Mouse (Mus musculus): Measurements from ENCODE around the gene Ccdc61. TPM values are rescaled to one million over a fixed set of nuclear protein-coding genes. Genes with fewer than 3 reads are reported as not detected.
A peak's percentile ranks its signal among the peaks of the same experiment; 100 is the strongest.

The Ccdc61 gene
- polyA plus RNA-seq, 1 experiment from 2014 or later, result 25.8 TPM

DNA sequence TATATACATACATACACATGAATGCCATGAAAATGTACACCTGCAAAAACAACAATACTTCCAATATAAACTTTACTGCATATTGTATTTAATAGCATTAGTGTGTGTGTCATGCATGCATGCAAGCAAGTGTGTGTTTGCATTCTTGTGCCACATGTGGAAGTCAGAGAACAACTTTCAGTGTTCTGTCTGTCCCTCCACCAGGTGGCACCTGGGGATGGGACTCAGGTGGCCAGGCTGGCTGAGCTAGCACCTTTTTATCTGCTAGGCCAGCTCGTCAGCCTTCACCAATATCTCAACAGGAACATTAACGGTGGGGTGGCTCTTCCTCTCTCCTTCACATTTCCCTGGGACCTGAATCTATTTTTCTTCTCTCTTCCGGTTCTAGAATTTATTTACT lies 7.7 kb downstream of the Ccdc61 start:
- no peaks in the 10 kb centered on the region for H3K36me3 ChIP-seq (replicated peaks)
- H3K9ac ChIP-seq, result no peak overlapping the region
- no peaks in the 10 kb centered on the region for H3K9me3 ChIP-seq
- no peaks in the 10 kb centered on the region for H3K27me3 ChIP-seq (replicated peaks)
- H3K4me2 ChIP-seq, result no peak overlapping the region
- H3K27ac ChIP-seq, result no peak overlapping the region
- no peak overlapping the region for H3K4me3 ChIP-seq
- no peaks in the 10 kb centered on the region for H3K4me1 ChIP-seq
- 69% methylated on average over 3 of the region's 3 CpGs for WGBS
- no peak for ATAC-seq (replicated peaks)

- H3K27me3 ChIP-seq (replicated peaks), result no peaks in the 10 kb centered on the region
- WGBS, result 90% methylated on average over 2 of the region's 2 CpGs
Measured at GRCm38 (mm10) chr7:18900513-18900912, 9.7 kb downstream of the Ccdc61 start.

GRCm38 (mm10) chr7:18896536-18896935 lies 13.7 kb downstream of the Ccdc61 start:
- Histone ChIP-seq H3K27me3 (replicated peaks) (no peaks in the 10 kb centered on the region), H3K27ac (no peak overlapping the region; the same call in 1 of the 2 replicates), H3K4me3 (no peak overlapping the region), H3K9me3 (no peaks in the 10 kb centered on the region), H3K36me3 (replicated peaks) (no peaks in the 10 kb centered on the region), H3K4me2 (no peak overlapping the region), H3K4me1 (peaks cover 25% of the 10 kb centered on the region), H3K9ac (no peak overlapping the region)
- WGBS, result 23% methylated on average over 5 of the region's 5 CpGs
- ATAC-seq (replicated peaks), result no peak

More at GRCm38 (mm10) chr7:18900513-18900912, 9.7 kb downstream of the Ccdc61 start:
- H3K9ac ChIP-seq, result no peak overlapping the region
- H3K9me3 ChIP-seq, result no peaks in the 10 kb centered on the region
- H3K4me1 ChIP-seq, result 0 out of 2 replicates have a peak, but pooled peaks cover 7% of the 10 kb centered on the region
- H3K27ac ChIP-seq, result no peak overlapping the region
- H3K36me3 ChIP-seq (replicated peaks), result no peaks in the 10 kb centered on the region
- H3K4me3 ChIP-seq, result no peak overlapping the region
- ATAC-seq (replicated peaks), result no peak
- H3K4me2 ChIP-seq, result no peak overlapping the region

GRCm38 (mm10) chr7:18893651-18894430 lies 16.4 kb downstream of the Ccdc61 start:
- no peaks in the 10 kb centered on the region for H3K36me3 ChIP-seq (replicated peaks)
- H3K9ac ChIP-seq, result peak overlapping the region; percentile 46
- peaks cover 25% of the 10 kb centered on the region for H3K4me1 ChIP-seq
- peak overlapping the region; percentile 45 for H3K4me3 ChIP-seq
- 2% methylated on average over 41 of the region's 41 CpGs for WGBS
- H3K27me3 ChIP-seq (replicated peaks), result no peaks in the 10 kb centered on the region
- H3K9me3 ChIP-seq, result no peaks in the 10 kb centered on the region
- peak overlapping the region; percentile 81 for H3K4me2 ChIP-seq
- ATAC-seq (replicated peaks), result peak; percentile 12
- H3K27ac ChIP-seq, result no peak overlapping the region

- H3K4me2 ChIP-seq, result peak overlapping the region; percentile 81
- no peaks in the 10 kb centered on the region for H3K9me3 ChIP-seq
- H3K27me3 ChIP-seq (replicated peaks), result no peaks in the 10 kb centered on the region
- WGBS, result 27% methylated on average over 27 of the region's 27 CpGs
- peaks cover 25% of the 10 kb centered on the region for H3K4me1 ChIP-seq
- ATAC-seq (replicated peaks), result peak; percentile 47
- H3K27ac ChIP-seq, result no peak overlapping the region
- H3K36me3 ChIP-seq (replicated peaks), result no peaks in the 10 kb centered on the region
- H3K9ac ChIP-seq, result peak overlapping the region; percentile 47
- peak overlapping the region; percentile 45 for H3K4me3 ChIP-seq
Measured at GRCm38 (mm10) chr7:18893009-18893408, 17.2 kb downstream of the Ccdc61 start.

DNA sequence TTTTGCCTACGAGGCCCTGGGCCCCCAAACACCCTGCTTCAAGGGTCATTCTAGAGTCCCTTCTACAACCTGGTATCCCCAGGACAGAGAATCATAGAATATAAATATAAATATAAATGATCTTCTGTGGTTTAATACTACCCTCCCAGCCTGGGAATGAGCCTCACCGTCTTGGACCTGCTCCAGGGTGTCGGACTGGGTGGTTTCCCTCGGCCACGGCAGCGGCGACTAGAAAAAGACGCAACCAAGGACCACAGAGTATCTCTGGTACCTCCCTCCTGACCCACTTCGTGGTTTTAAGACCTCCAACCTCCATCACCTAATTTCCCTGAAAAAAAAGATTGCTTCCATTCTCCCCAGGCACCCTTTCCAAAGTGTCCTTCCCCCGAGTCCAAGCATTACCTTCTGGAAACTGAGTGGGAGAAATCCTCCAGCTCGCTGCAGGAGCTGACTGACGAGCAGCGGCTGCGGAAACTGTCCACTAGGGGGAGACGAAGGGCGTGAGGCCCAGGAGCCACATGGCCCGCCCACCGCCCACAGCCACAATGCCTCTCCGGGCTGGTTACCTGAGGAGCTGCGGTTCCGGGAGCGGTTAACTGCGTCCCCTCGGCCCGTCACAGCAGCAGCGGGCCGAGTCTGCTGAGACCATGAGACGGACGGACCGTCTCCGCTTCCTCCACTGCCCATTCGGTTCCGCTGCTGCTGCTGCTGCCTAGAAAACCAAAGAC lies 18.2 kb downstream of the Ccdc61 start:
- H3K9me3 ChIP-seq, result no peaks in the 10 kb centered on the region
- peaks cover 25% of the 10 kb centered on the region for H3K4me1 ChIP-seq
- H3K9ac ChIP-seq, result peak overlapping the region; percentile 47
- no peaks in the 10 kb centered on the region for H3K36me3 ChIP-seq (replicated peaks)
- H3K4me3 ChIP-seq, result peak overlapping the region; percentile 45
- H3K4me2 ChIP-seq, result peak overlapping the region; percentile 81
- H3K27me3 ChIP-seq (replicated peaks), result no peaks in the 10 kb centered on the region
- 18% methylated on average over 33 of the region's 33 CpGs for WGBS
- peak; percentile 62 for ATAC-seq (replicated peaks)
- peak overlapping the region; percentile 60 for H3K27ac ChIP-seq

- H3K4me3 ChIP-seq, result no peak overlapping the region
- no peak overlapping the region for H3K9ac ChIP-seq
- ATAC-seq (replicated peaks), result no peak
- no peaks in the 10 kb centered on the region for H3K9me3 ChIP-seq
- no peaks in the 10 kb centered on the region for H3K27me3 ChIP-seq (replicated peaks)
- peaks cover 18% of the 10 kb centered on the region for H3K4me1 ChIP-seq
- no peak overlapping the region for H3K4me2 ChIP-seq
- 92% methylated on average over 8 of the region's 8 CpGs for WGBS
- H3K27ac ChIP-seq, result no peak overlapping the region
- no peaks in the 10 kb centered on the region for H3K36me3 ChIP-seq (replicated peaks)
Measured at GRCm38 (mm10) chr7:18890848-18891247, 19.4 kb downstream of the Ccdc61 start.

DNA sequence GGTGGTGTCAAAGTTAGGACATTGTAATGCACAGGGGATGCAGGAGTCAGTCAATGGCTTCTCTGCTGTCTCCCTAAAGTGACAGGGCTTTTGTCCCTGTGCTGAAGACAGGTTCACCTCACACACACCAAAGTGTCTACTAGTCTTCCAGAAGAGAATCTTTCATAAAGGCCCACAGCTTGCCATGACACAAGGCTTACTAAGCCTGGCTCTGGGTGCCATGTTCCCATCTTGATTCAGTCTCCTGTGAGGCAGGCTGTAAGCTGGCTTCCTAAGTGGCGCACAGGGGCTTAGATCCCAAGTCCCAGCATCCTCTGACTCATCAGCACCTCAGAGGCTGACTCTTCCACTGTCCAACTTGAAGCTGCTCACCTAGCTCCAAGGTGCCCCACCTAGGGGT lies 23.3 kb downstream of the Ccdc61 start:
- H3K27me3 ChIP-seq (replicated peaks), result no peaks in the 10 kb centered on the region
- H3K36me3 ChIP-seq (replicated peaks), result no peaks in the 10 kb centered on the region
- ATAC-seq (replicated peaks), result no peak
- H3K27ac ChIP-seq, result no peak overlapping the region
- no peak overlapping the region for H3K4me2 ChIP-seq
- H3K9me3 ChIP-seq, result no peaks in the 10 kb centered on the region
- H3K4me3 ChIP-seq, result no peak overlapping the region
- no peak overlapping the region for H3K9ac ChIP-seq
- H3K4me1 ChIP-seq, result 0 out of 2 replicates have a peak, but pooled peaks cover 1% of the 10 kb centered on the region
- 100% methylated on average over 1 of the region's 1 CpGs for WGBS

DNA sequence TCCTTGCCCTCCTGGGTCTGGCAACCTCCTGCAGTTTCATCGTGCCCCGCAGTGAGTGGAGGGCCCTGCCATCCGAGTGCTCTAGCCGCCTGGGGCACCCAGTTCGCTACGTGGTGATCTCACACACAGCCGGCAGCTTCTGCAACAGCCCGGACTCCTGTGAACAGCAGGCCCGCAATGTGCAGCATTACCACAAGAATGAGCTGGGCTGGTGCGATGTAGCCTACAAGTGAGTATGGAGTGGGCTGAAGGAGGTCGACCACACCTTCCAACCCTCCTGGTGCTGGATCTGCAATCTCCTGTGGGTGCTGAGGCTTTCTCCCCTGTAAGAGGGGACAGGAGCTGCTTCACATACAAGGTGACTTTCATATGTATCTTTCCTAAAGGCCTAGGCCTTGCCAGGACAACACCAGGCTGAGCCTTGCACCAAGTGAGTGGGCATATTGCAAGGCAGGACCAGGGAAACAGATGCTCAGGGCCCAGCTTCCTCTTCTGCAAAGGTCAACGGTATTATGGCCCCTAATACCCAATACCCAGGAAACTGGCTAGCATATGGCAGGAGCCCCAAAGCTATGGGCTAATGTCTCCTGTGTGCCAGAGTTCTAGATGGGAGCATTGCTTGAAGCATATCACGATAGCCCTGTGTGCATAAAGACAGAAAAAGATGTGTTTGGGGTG lies 25.3 kb downstream of the Ccdc61 start:
- 59% methylated on average over 13 of the region's 13 CpGs for WGBS
- Histone ChIP-seq H3K4me2 (no peak overlapping the region), H3K27me3 (replicated peaks) (no peaks in the 10 kb centered on the region), H3K4me3 (no peak overlapping the region), H3K36me3 (replicated peaks) (no peaks in the 10 kb centered on the region), H3K9me3 (no peaks in the 10 kb centered on the region), H3K4me1 (no peaks in the 10 kb centered on the region), H3K27ac (no peak overlapping the region), H3K9ac (no peak overlapping the region)
- no peak for ATAC-seq (replicated peaks)

DNA sequence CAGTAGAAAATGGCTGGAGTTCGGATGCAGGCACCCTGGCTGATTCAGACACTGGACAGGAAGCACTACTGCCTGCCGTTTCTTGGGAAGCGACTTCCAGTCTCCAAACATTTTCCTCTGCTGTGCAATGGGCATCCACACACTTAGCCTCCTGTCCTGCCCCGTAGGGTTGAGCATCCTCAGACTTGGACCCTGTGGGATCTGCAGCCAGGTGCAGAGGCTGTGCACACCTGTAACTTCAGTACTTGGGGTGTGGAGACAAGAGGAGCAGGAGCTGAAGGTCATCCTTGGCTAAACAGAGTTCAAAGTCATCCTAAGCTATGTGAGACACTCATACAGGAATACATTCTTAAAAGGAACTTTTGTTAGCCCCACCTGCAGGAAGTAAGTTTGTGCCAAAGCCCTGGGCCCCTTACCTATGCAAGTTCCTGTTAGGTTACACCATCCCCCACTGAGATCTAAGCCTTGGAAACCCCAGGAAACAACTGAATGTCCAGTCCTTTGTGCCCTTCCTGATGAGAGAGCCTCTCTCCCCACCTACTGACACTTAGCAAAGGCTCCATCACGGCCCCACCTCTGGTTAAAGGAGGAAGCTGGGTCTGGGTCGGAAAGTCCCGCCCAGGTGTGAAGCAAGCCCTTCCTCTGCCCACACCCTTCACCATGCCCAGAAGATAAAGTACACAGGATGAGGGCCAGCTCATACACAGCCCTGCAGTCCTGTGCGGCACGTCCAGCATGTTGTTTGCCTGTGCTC lies 26.0 kb downstream of the Ccdc61 start:
- H3K27ac ChIP-seq, result no peak overlapping the region
- whole genome bisulfite sequencing, result 68% methylated on average over 9 of the region's 9 CpGs
- no peak overlapping the region for H3K4me3 ChIP-seq
- no peak overlapping the region for H3K9ac ChIP-seq
- no peaks in the 10 kb centered on the region for H3K36me3 ChIP-seq (replicated peaks)
- no peaks in the 10 kb centered on the region for H3K4me1 ChIP-seq
- H3K4me2 ChIP-seq, result no peak overlapping the region
- no peak for ATAC-seq (replicated peaks)
- H3K27me3 ChIP-seq (replicated peaks), result no peaks in the 10 kb centered on the region
- no peaks in the 10 kb centered on the region for H3K9me3 ChIP-seq

DNA sequence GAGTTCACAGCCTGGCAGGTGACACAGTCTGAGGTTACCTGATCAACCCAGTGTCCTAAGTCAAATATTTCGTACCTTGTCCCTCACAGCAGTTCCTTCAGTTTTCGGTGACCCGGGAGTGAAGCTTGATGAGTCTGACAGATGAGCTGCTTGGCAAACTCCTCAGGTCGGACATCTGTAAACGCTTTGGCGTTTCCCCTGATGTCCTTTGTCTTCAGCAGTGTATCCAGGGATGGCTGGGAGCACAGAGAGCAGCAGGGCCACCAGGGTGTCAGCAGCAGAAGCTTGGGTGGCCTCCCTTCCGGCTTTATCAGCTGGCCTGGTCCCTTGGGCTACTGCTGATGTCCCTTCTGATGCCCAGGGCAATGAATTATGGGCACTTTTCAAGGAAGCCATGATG lies 31.5 kb downstream of the Ccdc61 start:
- Histone ChIP-seq H3K4me3 (no peak overlapping the region), H3K27me3 (replicated peaks) (no peaks in the 10 kb centered on the region), H3K9me3 (no peaks in the 10 kb centered on the region), H3K9ac (no peak overlapping the region), H3K27ac (no peak overlapping the region), H3K36me3 (replicated peaks) (no peaks in the 10 kb centered on the region), H3K4me2 (no peak overlapping the region), H3K4me1 (no peaks in the 10 kb centered on the region)
- 80% methylated on average over 7 of the region's 7 CpGs for WGBS
- ATAC-seq (replicated peaks), result no peak

DNA sequence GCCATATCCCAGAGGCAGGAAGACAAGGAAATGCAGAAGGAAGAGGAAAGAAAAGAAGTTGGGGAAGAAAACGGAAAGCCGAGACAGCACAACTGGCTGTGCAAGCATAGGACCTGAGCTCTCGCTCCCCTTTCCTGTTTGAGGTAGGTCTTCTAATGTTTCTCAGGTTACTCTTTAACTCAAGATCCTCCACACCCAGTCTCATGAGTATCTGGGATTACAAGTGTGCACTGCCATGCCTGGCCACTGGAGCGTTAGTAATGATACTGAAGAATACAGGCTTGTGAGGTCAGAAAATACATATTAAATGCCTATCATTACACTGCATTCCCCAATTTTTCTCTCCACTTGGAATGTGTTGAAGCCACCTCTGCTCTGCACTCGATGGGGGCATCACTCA lies 34.8 kb downstream of the Ccdc61 start:
- H3K27me3 ChIP-seq (replicated peaks), result no peaks in the 10 kb centered on the region
- no peaks in the 10 kb centered on the region for H3K36me3 ChIP-seq (replicated peaks)
- 87% methylated on average over 5 of the region's 5 CpGs for WGBS
- H3K4me3 ChIP-seq, result no peak overlapping the region
- H3K4me1 ChIP-seq, result peaks cover 7% of the 10 kb centered on the region
- no peaks in the 10 kb centered on the region for H3K9me3 ChIP-seq
- H3K27ac ChIP-seq, result no peak overlapping the region
- H3K4me2 ChIP-seq, result no peak overlapping the region
- no peak for ATAC-seq (replicated peaks)
- H3K9ac ChIP-seq, result no peak overlapping the region

Data from midbrain, embryonic 15.5 days (tissue).